Mouse (Mus musculus): ENCODE measurements around the gene Vmn1r126. TPM values are rescaled to one million over a fixed set of nuclear protein-coding genes. Genes with fewer than 3 reads are reported as not detected.
"Not testable (repeated sequence)": the region's sequence is repeated elsewhere in the genome, so short reads cannot be mapped to it uniquely, and the experiment has no call there.

Vmn1r126 gene
- polyA plus RNA-seq (2015; fragmentation: Nextera tagmentation; extraction: Ambion mirVana): not detected in 2 replicates

- not testable (repeated sequence) for H3K4me2 ChIP-seq (ENCODE audit: low read depth, low read length); ATAC-seq (replicated peaks; ENCODE audit: extremely low read depth, insufficient read depth, low FRiP score); H3K9ac ChIP-seq (ENCODE audit: low read length); H3K4me1 ChIP-seq (ENCODE audit: control insufficient read depth, insufficient read depth, low read length); H3K4me3 ChIP-seq (ENCODE audit: low read length); H3K36me3 ChIP-seq (ENCODE audit: control insufficient read depth, insufficient read depth); H3K27me3 ChIP-seq (ENCODE audit: control insufficient read depth, insufficient read depth, low read length); H3K27ac ChIP-seq (ENCODE audit: low read length); H3K9me3 ChIP-seq (replicated peaks; ENCODE audit: control insufficient read depth, low read length)
- WGBS: no CpG with 5 or more reads among the region's 5 CpGs
Observed at GRCm38 (mm10) chr7:21301367-21301766, at the start of gene Vmn1r126. Gene Vmn1r126, minus strand, starts transcription at chr7:21301467.

GRCm38 (mm10) chr7:21349073-21349472 is 47.8 kb upstream of the Vmn1r126 start, which contains the start of gene Vmn1r128:
Gene Vmn1r128, plus strand, starts transcription at chr7:21349373.
- H3K27ac ChIP-seq (ENCODE audit: low read length); H3K4me1 ChIP-seq (ENCODE audit: control insufficient read depth, insufficient read depth, low read length); ATAC-seq (replicated peaks; ENCODE audit: extremely low read depth, insufficient read depth, low FRiP score); H3K9ac ChIP-seq (ENCODE audit: low read length); H3K36me3 ChIP-seq (ENCODE audit: control insufficient read depth, insufficient read depth); H3K4me3 ChIP-seq (ENCODE audit: low read length); H3K27me3 ChIP-seq (ENCODE audit: control insufficient read depth, insufficient read depth, low read length); H3K9me3 ChIP-seq (replicated peaks; ENCODE audit: control insufficient read depth, low read length); H3K4me2 ChIP-seq (ENCODE audit: low read depth, low read length): not testable (repeated sequence)
- 37% methylated on average over 1 of the region's 1 CpGs for WGBS

GRCm38 (mm10) chr7:21319761-21320160 is 18.5 kb upstream of the Vmn1r126 start, which contains the start of gene Vmn1r127:
Gene Vmn1r127, minus strand, starts transcription at chr7:21319861.
- WGBS: no CpG with 5 or more reads among the region's 3 CpGs

GRCm38 (mm10) chr7:21271879-21272278 is 29.4 kb downstream of the Vmn1r126 start, which contains the start of gene Vmn1r125:
Gene Vmn1r125, plus strand, starts transcription at chr7:21272179.
- H3K27ac ChIP-seq (ENCODE audit: low read length); H3K4me2 ChIP-seq (ENCODE audit: low read depth, low read length); H3K9me3 ChIP-seq (replicated peaks; ENCODE audit: control insufficient read depth, low read length); ATAC-seq (replicated peaks; ENCODE audit: extremely low read depth, insufficient read depth, low FRiP score); H3K4me1 ChIP-seq (ENCODE audit: control insufficient read depth, insufficient read depth, low read length); H3K27me3 ChIP-seq (ENCODE audit: control insufficient read depth, insufficient read depth, low read length); H3K9ac ChIP-seq (ENCODE audit: low read length); H3K36me3 ChIP-seq (ENCODE audit: control insufficient read depth, insufficient read depth); H3K4me3 ChIP-seq (ENCODE audit: low read length): not testable (repeated sequence)
- 57% methylated on average over 3 of the region's 3 CpGs for WGBS

More at GRCm38 (mm10) chr7:21319761-21320160, 18.5 kb upstream of the Vmn1r126 start, which contains the start of gene Vmn1r127:
- H3K4me2 ChIP-seq (ENCODE audit: low read depth, low read length); H3K9me3 ChIP-seq (replicated peaks; ENCODE audit: control insufficient read depth, low read length); H3K27me3 ChIP-seq (ENCODE audit: control insufficient read depth, insufficient read depth, low read length); H3K4me1 ChIP-seq (ENCODE audit: control insufficient read depth, insufficient read depth, low read length); H3K9ac ChIP-seq (ENCODE audit: low read length); H3K36me3 ChIP-seq (ENCODE audit: control insufficient read depth, insufficient read depth); H3K4me3 ChIP-seq (ENCODE audit: low read length); H3K27ac ChIP-seq (ENCODE audit: low read length); ATAC-seq (replicated peaks; ENCODE audit: extremely low read depth, insufficient read depth, low FRiP score): not testable (repeated sequence)

GRCm38 (mm10) chr7:21260517-21260916 is 40.8 kb downstream of the Vmn1r126 start, which contains the start of gene Vmn1r124:
Gene Vmn1r124, minus strand, starts transcription at chr7:21260617.
- H3K9me3 ChIP-seq (replicated peaks; ENCODE audit: control insufficient read depth, low read length); ATAC-seq (replicated peaks; ENCODE audit: extremely low read depth, insufficient read depth, low FRiP score): not testable (repeated sequence)

More at GRCm38 (mm10) chr7:21260517-21260916, 40.8 kb downstream of the Vmn1r126 start, which contains the start of gene Vmn1r124:
- H3K4me1 ChIP-seq (ENCODE audit: control insufficient read depth, insufficient read depth, low read length); H3K36me3 ChIP-seq (ENCODE audit: control insufficient read depth, insufficient read depth); H3K27me3 ChIP-seq (ENCODE audit: control insufficient read depth, insufficient read depth, low read length); H3K27ac ChIP-seq (ENCODE audit: low read length); H3K4me3 ChIP-seq (ENCODE audit: low read length); H3K4me2 ChIP-seq (ENCODE audit: low read depth, low read length); H3K9ac ChIP-seq (ENCODE audit: low read length): not testable (repeated sequence)
- 60% methylated on average over 4 of the region's 4 CpGs for WGBS

Other genes with a start within 250 kb of the Vmn1r126 start
- gene Vmn1r120, start 247.7 kb downstream of the Vmn1r126 start, polyA plus RNA-seq (2015; fragmentation: Nextera tagmentation; extraction: Ambion mirVana): not detected in 2 replicates
- gene Vmn1r121, start 203.0 kb downstream of the Vmn1r126 start, polyA plus RNA-seq (2015; fragmentation: Nextera tagmentation; extraction: Ambion mirVana): not detected in 2 replicates
- gene Vmn1r122, start 167.3 kb downstream of the Vmn1r126 start, polyA plus RNA-seq (2015; fragmentation: Nextera tagmentation; extraction: Ambion mirVana): not detected in 2 replicates
- not detected in 2 replicates for gene Vmn1r123, start 139.3 kb downstream of the Vmn1r126 start, polyA plus RNA-seq (2015; fragmentation: Nextera tagmentation; extraction: Ambion mirVana)
- not detected in 2 replicates for gene Gm5157, start 111.0 kb downstream of the Vmn1r126 start, polyA plus RNA-seq (2015; fragmentation: Nextera tagmentation; extraction: Ambion mirVana)
- not detected in 2 replicates for gene Vmn1r124, start 40.9 kb downstream of the Vmn1r126 start, polyA plus RNA-seq (2015; fragmentation: Nextera tagmentation; extraction: Ambion mirVana)
- gene Vmn1r125, start 29.3 kb downstream of the Vmn1r126 start, polyA plus RNA-seq (2015; fragmentation: Nextera tagmentation; extraction: Ambion mirVana): not detected in 2 replicates
- not detected in 2 replicates for gene Vmn1r127, start 18.4 kb upstream of the Vmn1r126 start, polyA plus RNA-seq (2015; fragmentation: Nextera tagmentation; extraction: Ambion mirVana)
- gene Vmn1r128, start 47.9 kb upstream of the Vmn1r126 start, polyA plus RNA-seq (2015; fragmentation: Nextera tagmentation; extraction: Ambion mirVana): not detected in 2 replicates
- gene Vmn1r129, start 59.8 kb upstream of the Vmn1r126 start, polyA plus RNA-seq (2015; fragmentation: Nextera tagmentation; extraction: Ambion mirVana): not detected in 2 replicates
- gene Gm6882, start 131.3 kb upstream of the Vmn1r126 start, polyA plus RNA-seq (2015; fragmentation: Nextera tagmentation; extraction: Ambion mirVana): not detected in 2 replicates
- gene Vmn1r130, start 210.3 kb upstream of the Vmn1r126 start, polyA plus RNA-seq (2015; fragmentation: Nextera tagmentation; extraction: Ambion mirVana): not detected in 2 replicates
- gene Vmn1r131, start 244.6 kb upstream of the Vmn1r126 start, polyA plus RNA-seq (2015; fragmentation: Nextera tagmentation; extraction: Ambion mirVana): not detected in 2 replicates

Measured in heart, embryonic 16.5 days (tissue).